Mouse (Mus musculus) stomach, postnatal 0 days (tissue): ENCODE results near the gene Abca2.

ENCODE experiments used
- CTCF ChIP-seq: IDR thresholded peaks from 2 replicates; pipeline ENCODE4 v1.5.1; 2016; ENCODE audit warnings: antibody characterized with exemption, low read depth, mild to moderate bottlenecking, moderate library complexity
- EP300 ChIP-seq: optimal IDR thresholded peaks from 2 replicates; pipeline ENCODE3; 2016; ENCODE audit warnings: antibody characterized with exemption

GRCm38 (mm10) chr2:25429435-25430180 is 1.1 kb downstream of the Abca2 start:
- no peak for TF ChIP-seq CTCF
- no peak for TF ChIP-seq EP300
